Mouse (Mus musculus) left cerebral cortex, adult 8-10 months (tissue): ENCODE measurements around the gene Igf2bp1. TPM values are rescaled to one million over a fixed set of nuclear protein-coding genes. Genes with fewer than 3 reads are reported as not detected.
"Not testable (repeated sequence)": the region's sequence is repeated elsewhere in the genome, so short reads cannot be mapped to it uniquely, and the experiment has no call there.

Experiments
- DNase-seq, 2 experiments: peaks; one replicate each; pipeline ENCODE4 v3.0.0; 2022; ENCODE audit warnings: low spot score in 2 of 2
- total RNA-seq, 4 experiments: library from RNA; stranded (reverse); gene quantifications; 2 replicates each; pipeline ENCODE4 v1.2.4; 2022

Igf2bp1 gene
- total RNA-seq, 4 experiments from 2014 or later: 0.20 TPM; not detected in 3

DNA sequence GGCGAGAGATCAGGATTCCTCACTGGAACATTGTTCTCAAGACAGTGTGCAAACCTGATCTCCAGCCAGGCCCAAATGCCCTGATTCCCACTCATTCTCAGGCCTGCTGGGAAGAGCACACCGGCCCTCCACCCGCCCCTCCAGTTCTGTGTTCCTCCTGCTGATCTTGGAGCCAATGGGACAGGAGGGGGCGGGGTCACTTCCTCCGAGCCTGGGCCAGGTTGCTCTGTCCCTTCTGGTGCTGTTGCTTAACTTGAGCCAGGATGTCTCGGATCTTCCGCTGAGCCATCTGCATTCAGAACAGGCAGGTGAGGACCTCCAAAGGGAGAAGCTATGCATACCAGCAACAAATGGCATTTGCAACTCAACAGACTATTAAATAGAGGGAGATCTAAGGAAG is 42.4 kb downstream of the Igf2bp1 start:
- DNase-seq: no peak

GRCm38 (mm10) chr11:95959152-95959551 is 46.6 kb downstream of the Igf2bp1 start:
- DNase-seq: no peak

GRCm38 (mm10) chr11:95958251-95958650 is 47.5 kb downstream of the Igf2bp1 start:
- no peak for DNase-seq

- DNase-seq: no peak
Observed at GRCm38 (mm10) chr11:95957407-95957806, 48.3 kb downstream of the Igf2bp1 start.

- DNase-seq: no peak
Observed at GRCm38 (mm10) chr11:95953313-95953712, 52.4 kb downstream of the Igf2bp1 start.

GRCm38 (mm10) chr11:95945838-95946472 is 59.8 kb downstream of the Igf2bp1 start:
- DNase-seq: no peak

GRCm38 (mm10) chr11:95939828-95940507 is 65.8 kb downstream of the Igf2bp1 start:
- DNase-seq: no peak

- no peak for DNase-seq
Observed at GRCm38 (mm10) chr11:95936409-95936808, 69.3 kb downstream of the Igf2bp1 start.

- DNase-seq: not testable (repeated sequence)
Observed at GRCm38 (mm10) chr11:95932168-95932567, 73.6 kb downstream of the Igf2bp1 start.

GRCm38 (mm10) chr11:95926398-95926797 is 79.3 kb downstream of the Igf2bp1 start:
- no peak for DNase-seq

DNA sequence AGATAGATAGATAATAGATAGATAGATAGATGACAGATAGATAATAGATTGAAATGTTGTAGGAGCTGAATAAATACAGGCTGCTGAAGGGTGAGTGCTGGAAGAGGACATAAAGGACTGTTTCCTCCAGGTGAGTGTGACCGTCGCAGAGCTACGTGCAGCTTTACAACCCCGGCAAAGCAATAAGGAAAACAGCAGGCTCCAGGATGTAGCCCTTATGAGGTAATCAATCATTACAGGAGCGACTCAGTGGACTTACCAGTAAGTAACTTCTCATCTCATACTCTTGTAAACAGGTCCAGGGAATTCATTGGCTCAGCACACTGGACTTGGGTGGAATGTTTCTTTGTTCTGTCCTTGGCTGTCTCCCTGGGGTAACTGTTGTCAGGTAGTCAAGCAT is 79.8 kb downstream of the Igf2bp1 start:
- DNase-seq: no peak

DNA sequence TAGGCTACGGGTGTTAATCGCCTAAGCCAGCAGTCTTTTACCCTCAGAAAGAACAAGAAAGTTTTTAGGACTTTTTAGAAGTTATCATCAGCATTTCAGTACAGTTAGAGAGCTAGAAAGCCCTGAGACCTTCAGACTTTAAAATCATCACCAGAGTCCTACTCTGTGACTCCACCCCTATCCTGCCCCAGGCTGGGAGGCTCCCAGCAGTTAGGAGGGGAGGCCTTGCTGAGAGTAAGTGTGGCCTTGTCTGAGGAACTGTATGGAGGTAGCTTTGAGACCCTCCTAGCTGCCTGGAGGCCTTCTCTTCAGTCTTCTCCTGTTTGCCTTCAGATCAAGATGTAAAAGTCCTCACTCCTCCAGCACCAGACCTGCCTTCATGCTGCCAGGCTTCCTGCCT is 81.5 kb downstream of the Igf2bp1 start:
- no peak for DNase-seq

- DNase-seq: not testable (repeated sequence)
Observed at GRCm38 (mm10) chr11:95923477-95923876, 82.3 kb downstream of the Igf2bp1 start.

- DNase-seq: no peak
Observed at GRCm38 (mm10) chr11:95921991-95922621, 83.6 kb downstream of the Igf2bp1 start.

DNA sequence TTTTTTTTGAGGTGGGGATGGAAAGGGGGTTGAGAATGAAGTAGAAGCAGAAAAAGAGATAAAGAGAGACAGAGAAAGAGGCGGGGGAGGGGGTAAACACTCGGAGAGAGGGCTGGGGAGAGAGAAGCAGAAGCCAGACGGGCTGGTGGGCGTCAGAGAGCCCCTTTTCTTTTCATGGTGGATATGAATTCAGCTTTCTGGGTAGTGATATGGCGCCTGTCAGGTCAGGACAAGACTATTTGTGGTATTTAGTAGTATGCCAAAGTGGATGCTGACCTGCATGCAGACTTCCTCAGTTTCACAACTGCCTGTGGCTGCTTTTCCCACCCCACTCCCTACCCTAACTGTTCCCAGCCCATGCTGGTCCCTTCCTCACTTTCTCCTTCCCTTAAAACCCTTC is 89.3 kb downstream of the Igf2bp1 start:
- no peak for DNase-seq

DNA sequence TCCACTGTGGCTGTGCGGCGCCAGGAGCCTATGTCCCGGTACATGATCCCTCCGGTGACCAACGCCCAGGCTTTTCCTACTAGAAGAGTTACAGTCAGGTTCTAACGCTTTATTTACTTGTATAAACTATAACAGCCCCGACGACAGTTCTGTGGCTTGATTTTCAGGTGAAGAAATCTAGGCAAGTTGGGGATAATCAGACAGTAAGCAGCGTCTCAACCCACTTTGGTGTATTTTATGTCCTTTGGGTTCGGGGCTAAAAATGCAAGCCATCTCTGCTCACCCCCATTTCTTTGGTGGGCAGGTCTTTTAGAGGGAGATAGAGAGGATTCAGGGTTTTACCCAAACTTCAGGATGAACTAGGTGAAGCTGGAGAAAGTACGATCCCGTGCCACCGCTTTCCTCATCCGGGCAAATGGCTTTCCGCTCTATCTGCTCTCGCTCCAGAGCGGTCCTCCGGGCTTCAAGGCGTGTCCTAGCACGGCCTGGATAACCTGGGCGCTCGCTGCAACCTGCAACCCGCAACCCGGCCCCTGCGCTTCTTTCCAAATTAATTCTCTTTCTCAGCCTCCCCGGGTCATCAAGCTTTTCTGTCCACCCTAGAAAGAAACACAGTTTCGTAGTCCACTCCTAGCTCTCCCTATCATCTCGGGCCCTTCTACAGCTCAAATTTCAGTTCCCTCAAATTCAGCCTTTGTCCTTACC is 90.6 kb downstream of the Igf2bp1 start:
- no peak for DNase-seq

- peak; percentile 5 to 8 for DNase-seq
Observed at GRCm38 (mm10) chr11:95914571-95914991, 91.2 kb downstream of the Igf2bp1 start, which contains the start of gene B4galnt2. B4galnt2 (minus strand) TSS chr11:95914891.

DNA sequence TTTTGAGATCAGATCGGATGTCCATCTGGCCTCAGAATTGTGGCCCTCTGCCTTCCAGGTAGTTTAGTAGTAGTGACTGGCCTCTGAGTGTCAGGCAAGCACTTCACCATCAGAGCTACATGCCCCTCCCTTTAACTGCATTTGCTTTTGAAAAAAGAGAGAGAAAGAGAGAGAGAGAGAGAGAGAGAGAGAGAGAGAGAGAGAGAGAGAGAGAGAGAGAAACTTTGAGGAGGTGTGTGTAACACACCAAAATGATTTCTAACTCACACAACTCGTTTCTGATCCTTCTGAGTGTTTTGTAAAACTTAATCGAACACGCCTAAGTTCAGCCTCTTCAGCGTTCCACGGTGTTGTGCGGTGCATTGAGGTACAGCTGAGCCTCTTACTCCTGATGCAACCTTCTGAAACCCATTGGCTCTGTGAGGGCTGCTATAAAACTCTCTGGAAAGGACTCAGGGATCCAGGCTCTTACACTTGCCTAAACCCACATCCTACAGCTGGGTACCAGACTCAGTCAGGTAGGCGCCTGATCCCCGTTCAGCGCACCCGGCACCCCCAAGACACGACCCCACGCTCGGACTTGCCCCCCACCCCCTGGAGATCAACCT is 91.7 kb downstream of the Igf2bp1 start:
- DNase-seq: no peak

GRCm38 (mm10) chr11:95911579-95911978 is 94.2 kb downstream of the Igf2bp1 start:
- DNase-seq: no peak

DNA sequence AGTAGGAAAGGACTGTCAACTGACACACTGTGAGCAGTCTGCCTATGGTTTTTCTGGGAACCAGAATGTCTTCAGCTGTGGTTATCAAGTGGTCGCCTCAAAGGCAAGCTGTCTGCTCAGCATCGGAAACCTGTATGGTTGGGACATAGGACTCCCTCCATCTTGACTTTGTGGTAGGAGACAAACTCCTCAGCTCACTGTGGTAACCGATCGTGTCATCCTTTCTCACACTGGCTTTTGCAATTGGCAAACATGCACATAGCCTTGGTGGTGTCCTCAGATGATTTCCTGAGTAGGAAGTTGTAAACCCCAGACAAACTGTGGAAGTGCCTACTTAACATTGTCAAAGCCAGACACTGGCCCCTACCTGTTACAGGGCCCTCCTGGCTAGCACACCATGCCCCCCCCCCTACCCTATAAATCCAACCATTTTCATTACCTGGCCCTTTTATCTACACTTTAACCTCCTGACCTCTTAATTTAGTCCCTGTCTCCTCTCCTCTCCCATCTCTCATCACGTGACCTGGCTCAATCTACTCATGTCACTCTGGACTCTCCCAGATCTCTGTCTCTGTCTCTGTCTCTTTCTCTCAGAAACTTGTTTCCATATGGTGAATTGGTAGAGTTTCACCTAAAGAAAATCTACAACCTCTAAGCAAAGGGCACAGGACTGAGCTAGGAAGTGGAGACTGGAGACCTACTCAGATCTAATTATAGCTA is 97.8 kb downstream of the Igf2bp1 start:
- DNase-seq: no peak
